ENCODE assay signal across 11 mouse cellular contexts in genomic region chr10:45820986-45821655, GRCm38 (mm10).
DNase-seq lines count a peak whose midpoint lies in the region; ATAC-seq and TF ChIP-seq lines count a peak whose summit lies in the region.
"Had no signal": no experiment of that assay in that cellular context is flagged by ENCODE, and none has a peak within 500 bp of the region (broad histone marks: within the 10 kb centered on the region; RNA-seq: fewer than 3 reads in every experiment).

No protein-coding gene starts in this region.

- H3K9ac ChIP-seq in CH12.LX (ENCODE audit: insufficient read depth, low read depth), result no peak overlapping the region
- no peak overlapping the region for H3K9ac ChIP-seq in liver, postnatal 0 days (replicated peaks)
- H3K9ac ChIP-seq: heart, embryonic 15.5 days had no signal

- no peaks in the 10 kb centered on the region for H3K79me2 ChIP-seq in CH12.LX (replicated peaks; ENCODE audit: control insufficient read depth, extremely low read depth, insufficient read depth, poor library complexity, severe bottlenecking)

- in situ Hi-C loops in CH12.LX (cut with MboI; ENCODE audit: low pct_ligation_motif_present, low pct_unique_long_range_greater_than_20kb, low sequenced_read_pairs), result no loop called here

- 0 out of 2 replicates have a peak, but pooled peaks have one; percentile 19 for TF ChIP-seq EP300 in CH12.LX (IDR thresholded peaks at IDR 0.05; ENCODE audit: low read length)
- TF ChIP-seq EP300 in liver, postnatal 0 days (IDR thresholded peaks at IDR 0.05; ENCODE audit: low read depth), result no peak

- 15% methylated on average over 8 of the region's 8 CpGs for WGBS in liver, postnatal 0 days (ENCODE audit: insufficient replicate concordance)

- ATAC-seq in liver, postnatal 0 days, result peak; percentile 69

- dilution Hi-C loops in CH12.LX (cut with MboI; ENCODE audit: extremely low pct_ligation_motif_present, extremely low pct_unique_long_range_greater_than_20kb, low sequenced_read_pairs), result no loop called here

- H3K4me2 ChIP-seq in CH12.LX (ENCODE audit: insufficient read depth, low read depth, poor library complexity, severe bottlenecking), result no peak overlapping the region
- 0 out of 2 replicates have a peak overlapping the region, but pooled peaks have one; percentile 4 for H3K4me2 ChIP-seq in liver, postnatal 0 days (ENCODE audit: low read depth, low read length)
- H3K4me2 ChIP-seq: heart, embryonic 15.5 days had no signal

- TF ChIP-seq CTCF in CH12.LX (conservative IDR thresholded peaks at IDR 0.05 in 1 of 2, IDR thresholded peaks at IDR 0.05 in 1 of 2; ENCODE audit: low read depth in 2 of 2, low read length in 2 of 2), result no peak
- TF ChIP-seq CTCF in liver, postnatal 0 days (IDR thresholded peaks at IDR 0.05; ENCODE audit: low read depth), result no peak

- no peaks in the 10 kb centered on the region for H3K27me3 ChIP-seq in CH12.LX (replicated peaks)
- H3K27me3 ChIP-seq in liver, postnatal 0 days (ENCODE audit: insufficient read depth, low read length), result no peaks in the 10 kb centered on the region
- H3K27me3 ChIP-seq: heart, embryonic 15.5 days had no signal

- peak; percentile 21 for DNase-seq in kidney, adult 11 months
- no peak for DNase-seq in kidney, adult 18-20 months
- peak; percentile 53 for DNase-seq in CH12.LX (ENCODE audit: extremely low read depth)
- DNase-seq in induced T-regulatory cell, adult 2 months (ENCODE audit: low read depth), result peak; percentile 7
- no peak for DNase-seq in liver, postnatal 0 days
- no peak for DNase-seq in adrenal gland, postnatal 36 days
- no peak for DNase-seq in cerebellum, postnatal 10 days
- no peak for DNase-seq in layer of hippocampus, adult 9-10 months (ENCODE audit: low spot score)
- DNase-seq: cerebellum, postnatal 36 days; lung, adult 2 months had no signal

- no peaks in the 10 kb centered on the region for H3K36me3 ChIP-seq in CH12.LX (replicated peaks in 1 of 2; ENCODE audit: control insufficient read depth in 1 of 2, insufficient read depth in 1 of 2, low read length in 1 of 2)
- no peaks in the 10 kb centered on the region for H3K36me3 ChIP-seq in liver, postnatal 0 days (replicated peaks; ENCODE audit: insufficient read depth, low read length)
- H3K36me3 ChIP-seq: heart, embryonic 15.5 days had no signal

- H3K4me3 ChIP-seq in CH12.LX (replicated peaks in 1 of 3; ENCODE audit: low read depth in 2 of 3, low read length in 2 of 3, poor library complexity in 1 of 3), result no peak overlapping the region
- H3K4me3 ChIP-seq in liver, postnatal 0 days (ENCODE audit: low read depth, low read length), result no peak overlapping the region
- H3K4me3 ChIP-seq: heart, embryonic 15.5 days had no signal

- H3K27ac ChIP-seq in CH12.LX (ENCODE audit: insufficient read depth, low read depth), result no peak overlapping the region
- no peak overlapping the region for H3K27ac ChIP-seq in liver, postnatal 0 days (ENCODE audit: low read depth)
- H3K27ac ChIP-seq: heart, embryonic 15.5 days had no signal

- TF ChIP-seq RAD21 in CH12.LX (IDR thresholded peaks at IDR 0.05; ENCODE audit: low read depth, low read length), result no peak

- H3K9me3 ChIP-seq in CH12.LX (replicated peaks; ENCODE audit: low read length), result no peaks in the 10 kb centered on the region
- H3K9me3 ChIP-seq in liver, postnatal 0 days (ENCODE audit: low read length), result no peaks in the 10 kb centered on the region
- H3K9me3 ChIP-seq: heart, embryonic 15.5 days had no signal

- TF ChIP-seq POLR2A in CH12.LX (IDR thresholded peaks at IDR 0.05; ENCODE audit: low read depth, low read length), result no peak

- peaks cover 0 to 9% of the 10 kb centered on the region in 2 experiments; a peak in 2 of 4 replicates for H3K4me1 ChIP-seq in CH12.LX (ENCODE audit: control insufficient read depth in 1 of 2, insufficient read depth in 2 of 2)
- no peaks in the 10 kb centered on the region for H3K4me1 ChIP-seq in liver, postnatal 0 days (ENCODE audit: insufficient read depth)
- H3K4me1 ChIP-seq: heart, embryonic 15.5 days had no signal

TF ChIP-seq in CH12.LX, 34 proteins besides CTCF, POLR2A, EP300 and RAD21:
- no peak for TF ChIP-seq ELF1 (IDR thresholded peaks at IDR 0.05; ENCODE audit: low read depth, low read length)
- 0 out of 2 replicates have a peak, but pooled peaks have one; percentile 32 for TF ChIP-seq MAX (IDR thresholded peaks at IDR 0.05; ENCODE audit: low read length)
- no peak for TF ChIP-seq RCOR1 (conservative IDR thresholded peaks at IDR 0.05; ENCODE audit: low read depth, low read length)

Comparison
In these comparisons a context has a peak if more than half of its experiments do, and no peak if none do; other contexts are left out.
1. DNase-seq: peak in kidney, adult 11 months (single experiment), CH12.LX (single experiment) and induced T-regulatory cell, adult 2 months (single experiment); none in kidney, adult 18-20 months (single experiment), liver, postnatal 0 days (single experiment), adrenal gland, postnatal 36 days (0 of 2), cerebellum, postnatal 10 days (0 of 2) and layer of hippocampus, adult 9-10 months (single experiment).